Mouse (Mus musculus) brown adipose tissue, adult 24 weeks (tissue): Measurements from ENCODE around the gene Rbms3. TPM values are rescaled to one million over a fixed set of nuclear protein-coding genes. Genes with fewer than 3 reads are reported as not detected.

ENCODE experiments used
- H3K27ac ChIP-seq: fragments of 200-500 bp; replicated peaks from 2 replicates; pipeline ENCODE4 v1.5.1; 2012; ENCODE audit warnings: low read depth, mild to moderate bottlenecking, low read length
- H3K4me1 ChIP-seq: fragments of 200-500 bp; 2 replicates; pipeline ENCODE4 v1.6.1; 2012; ENCODE audit warnings: low read length, mixed read lengths; ENCODE audit not compliant: control insufficient read depth, insufficient read depth, insufficient read length
- H3K4me3 ChIP-seq: fragments of 200-500 bp; 2 replicates; pipeline ENCODE4 v1.5.1; 2012; ENCODE audit warnings: low read depth, mild to moderate bottlenecking, low read length, moderate library complexity; ENCODE audit not compliant: insufficient read depth
- polyA plus RNA-seq: library from polyadenylated mRNA; stranded (reverse); fragments of >200 nt; gene quantifications from 2 replicates; pipeline ENCODE4 v1.2.4, GENCODE M21; 2012; ENCODE audit not compliant: missing spikeins, insufficient read depth, insufficient read length

Gene Rbms3
- polyA plus RNA-seq, 1 experiment = 2.2 TPM

GRCm38 (mm10) chr9:116928338-116928737 is 701.4 kb downstream of the Rbms3 start:
- no peak overlapping the region for H3K27ac ChIP-seq
- no peak overlapping the region for H3K4me3 ChIP-seq
- H3K4me1 ChIP-seq = peaks cover 4% of the 10 kb centered on the region

GRCm38 (mm10) chr9:116923151-116923550 is 706.6 kb downstream of the Rbms3 start:
- Histone ChIP-seq H3K4me1 (no peaks in the 10 kb centered on the region), H3K27ac (no peak overlapping the region), H3K4me3 (no peak overlapping the region)

- no peaks in the 10 kb centered on the region for H3K4me1 ChIP-seq
- no peak overlapping the region for H3K4me3 ChIP-seq
- no peak overlapping the region for H3K27ac ChIP-seq
Measured at GRCm38 (mm10) chr9:116922561-116922960, 707.2 kb downstream of the Rbms3 start.

GRCm38 (mm10) chr9:116919441-116920019 is 710.2 kb downstream of the Rbms3 start:
- H3K4me1 ChIP-seq = no peaks in the 10 kb centered on the region
- no peak overlapping the region for H3K4me3 ChIP-seq
- no peak overlapping the region for H3K27ac ChIP-seq

GRCm38 (mm10) chr9:116912493-116912847 is 717.2 kb downstream of the Rbms3 start:
- no peaks in the 10 kb centered on the region for H3K4me1 ChIP-seq
- no peak overlapping the region for H3K4me3 ChIP-seq
- H3K27ac ChIP-seq = no peak overlapping the region

GRCm38 (mm10) chr9:116911781-116912492 is 717.8 kb downstream of the Rbms3 start:
- H3K4me3 ChIP-seq = no peak overlapping the region
- no peaks in the 10 kb centered on the region for H3K4me1 ChIP-seq
- no peak overlapping the region for H3K27ac ChIP-seq

GRCm38 (mm10) chr9:116909511-116909910 is 720.2 kb downstream of the Rbms3 start:
- Histone ChIP-seq H3K4me1 (no peaks in the 10 kb centered on the region), H3K27ac (no peak overlapping the region), H3K4me3 (no peak overlapping the region)

GRCm38 (mm10) chr9:116906955-116907354 is 722.8 kb downstream of the Rbms3 start:
- Histone ChIP-seq H3K27ac (no peak overlapping the region), H3K4me3 (no peak overlapping the region), H3K4me1 (no peaks in the 10 kb centered on the region)

GRCm38 (mm10) chr9:116905646-116906045 is 724.1 kb downstream of the Rbms3 start:
- Histone ChIP-seq H3K27ac (no peak overlapping the region), H3K4me3 (no peak overlapping the region), H3K4me1 (no peaks in the 10 kb centered on the region)

- H3K4me3 ChIP-seq = no peak overlapping the region
- no peak overlapping the region for H3K27ac ChIP-seq
Measured at GRCm38 (mm10) chr9:116903304-116903993, 726.3 kb downstream of the Rbms3 start.

GRCm38 (mm10) chr9:116899403-116899802 is 730.3 kb downstream of the Rbms3 start:
- Histone ChIP-seq H3K4me3 (no peak overlapping the region), H3K4me1 (no peaks in the 10 kb centered on the region), H3K27ac (no peak overlapping the region)

More at GRCm38 (mm10) chr9:116903304-116903993, 726.3 kb downstream of the Rbms3 start:
- no peaks in the 10 kb centered on the region for H3K4me1 ChIP-seq

GRCm38 (mm10) chr9:116886973-116887680 is 742.6 kb downstream of the Rbms3 start:
- Histone ChIP-seq H3K4me1 (no peaks in the 10 kb centered on the region), H3K27ac (no peak overlapping the region), H3K4me3 (no peak overlapping the region)

- H3K4me1 ChIP-seq = no peaks in the 10 kb centered on the region
- no peak overlapping the region for H3K4me3 ChIP-seq
- no peak overlapping the region for H3K27ac ChIP-seq
Measured at GRCm38 (mm10) chr9:116885617-116886016, 744.1 kb downstream of the Rbms3 start.

- Histone ChIP-seq H3K4me3 (no peak overlapping the region), H3K27ac (0 out of 2 replicates have a peak overlapping the region, but pooled peaks have one; percentile 32), H3K4me1 (no peaks in the 10 kb centered on the region)
Measured at GRCm38 (mm10) chr9:116880503-116880902, 749.2 kb downstream of the Rbms3 start.
